Mouse (Mus musculus) layer of hippocampus, postnatal 14 days (tissue): ENCODE results near the gene Ttll7. TPM values are rescaled to one million over a fixed set of nuclear protein-coding genes. Genes with fewer than 3 reads are reported as not detected.

ENCODE experiments used
- DNase-seq, 2 experiments: peaks; one replicate each; pipeline ENCODE4 v3.0.0; 2021 to 2022; ENCODE audit warnings: low spot score in 2 of 2, mixed read lengths in 1 of 2
- long read RNA-seq, 2 experiments: library from polyadenylated mRNA; stranded (forward); transcript quantifications; one replicate each; pipeline ENCODE4 v2.0.0; 2021
- total RNA-seq, 2 experiments: library from RNA; stranded (reverse); gene quantifications; 2 replicates each; pipeline ENCODE4 v1.2.3; 2021

Ttll7 gene
- 100 to 1,000 TPM; 118 to 131 TPM for total RNA-seq
- long read RNA-seq, experiment 1, full-length matches to known transcripts: 1 of 22 reads
- long read RNA-seq, experiment 1, partial matches to known transcripts: 3 of 22 reads
- long read RNA-seq, experiment 1, other reads (novel, unspliced or antisense): 18 of 22 reads
- long read RNA-seq, experiment 2, partial matches to known transcripts: 5 of 32 reads
- long read RNA-seq, experiment 2, other reads (novel, unspliced or antisense): 27 of 32 reads

DNA sequence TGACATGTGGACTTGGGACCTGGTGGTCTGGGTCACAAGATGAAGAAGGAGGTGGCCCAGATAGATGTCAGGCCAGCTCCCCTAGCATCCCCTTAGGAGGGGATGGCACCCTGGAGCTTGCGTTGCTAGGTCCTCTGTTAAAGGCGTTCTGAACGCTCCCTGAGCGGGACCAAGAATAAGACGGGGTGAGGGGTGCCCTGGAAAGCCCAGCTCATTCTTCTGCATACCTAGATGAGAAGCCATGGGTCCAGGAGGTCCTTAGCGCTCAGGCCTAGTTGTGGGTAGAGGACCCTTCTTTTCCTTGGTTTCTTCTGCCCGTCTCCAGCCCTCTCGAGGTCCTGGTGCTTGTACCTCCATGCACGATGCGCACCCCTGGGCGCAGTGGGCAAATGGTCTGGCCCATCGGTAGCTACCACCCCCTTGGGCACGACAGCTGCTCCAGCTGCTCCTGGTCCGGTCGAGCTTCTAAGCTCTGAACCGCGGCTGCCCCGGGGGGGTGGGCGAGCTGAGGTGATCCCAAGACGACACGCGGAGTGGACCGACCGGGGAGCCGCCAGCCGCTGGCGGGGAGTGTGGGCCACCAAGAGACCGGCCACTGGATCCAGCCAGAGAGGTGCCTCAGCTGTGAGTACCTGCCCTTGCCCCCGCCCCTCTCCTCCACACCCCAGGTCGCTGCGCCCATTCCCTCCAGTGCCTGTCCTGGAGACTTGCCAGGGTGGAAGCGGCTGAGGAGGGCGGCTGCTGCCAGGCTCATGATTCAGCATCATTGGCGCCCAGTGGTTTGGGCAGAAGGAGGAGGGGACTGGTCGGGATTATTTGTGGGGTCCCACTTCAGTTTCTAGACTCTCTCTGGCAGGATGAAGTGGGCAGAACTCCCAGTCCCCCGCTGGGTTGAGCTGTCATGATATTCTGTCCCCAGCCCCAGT lies at the start of gene Ttll7:
Gene Ttll7 (plus strand): TSS at position 402 of the 926 bp plus-strand sequence.
- DNase-seq: peak; percentile 83 to 84

DNA sequence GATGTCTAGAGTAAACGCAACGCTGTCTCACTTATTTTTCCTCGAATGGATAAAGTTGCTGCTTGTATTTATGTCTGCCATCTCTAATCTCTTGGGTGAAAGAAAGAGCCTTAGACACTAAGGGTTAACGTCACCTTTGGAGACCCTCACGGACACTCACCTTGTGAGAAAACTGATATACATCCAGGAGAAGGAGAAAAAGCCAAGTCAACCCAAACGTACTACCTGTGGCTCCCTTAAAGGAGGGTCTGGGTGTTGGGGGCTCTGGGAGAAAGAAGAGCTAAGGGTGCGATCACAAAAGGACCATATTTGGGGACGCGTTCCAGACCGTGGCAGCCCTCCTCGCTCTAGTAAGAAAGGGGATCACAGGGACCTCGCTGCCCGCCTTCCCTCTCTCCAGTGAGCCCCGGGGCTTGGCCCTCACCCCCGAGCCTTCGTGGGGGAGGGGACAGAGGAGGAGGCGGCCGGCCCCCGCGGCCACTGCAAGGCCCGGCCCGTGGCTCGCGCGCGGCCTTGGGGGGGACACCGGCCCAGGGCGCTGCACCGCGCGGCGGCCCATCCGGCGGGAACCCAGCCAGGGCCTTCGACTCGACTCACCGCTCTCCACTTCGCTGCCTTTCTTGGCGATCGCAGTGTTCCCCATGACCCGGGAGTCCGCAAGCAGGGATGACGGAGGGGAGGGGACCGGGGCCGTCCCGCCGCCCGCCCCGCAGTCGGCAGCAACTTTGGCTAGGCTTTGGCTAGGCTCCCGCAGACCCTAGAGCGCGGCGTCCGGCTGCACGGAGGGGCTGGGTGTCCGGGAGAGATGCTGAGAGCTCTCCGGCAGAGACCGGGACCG lies 39.9 kb upstream of the Ttll7 start:
- peak in 1 of 2 experiments; percentile 12 for DNase-seq

DNA sequence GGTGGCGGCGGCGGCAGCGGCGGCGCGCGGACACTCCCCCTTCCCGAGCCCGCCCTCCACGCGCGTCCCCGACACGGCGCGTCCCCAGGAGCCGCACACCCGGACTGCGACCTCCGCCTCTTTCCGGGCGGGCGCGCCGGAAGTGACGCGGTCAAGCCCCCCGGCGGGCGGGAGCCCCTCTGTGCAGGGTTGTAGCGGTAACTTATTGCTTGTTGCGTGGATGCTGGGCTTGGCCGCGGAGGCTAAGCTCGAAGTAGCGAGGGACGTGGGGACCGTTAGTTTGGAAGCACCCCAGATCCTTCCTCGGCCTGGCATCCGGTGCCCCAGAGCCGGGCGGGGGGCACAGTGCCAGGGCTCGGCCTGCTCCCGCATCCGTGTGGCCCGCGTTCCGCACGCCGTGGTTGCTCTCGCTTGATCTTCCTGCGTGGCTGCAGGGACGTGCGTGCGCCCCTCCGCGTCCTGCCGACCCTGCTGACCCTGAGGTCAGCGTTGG lies 39.2 kb upstream of the Ttll7 start, which contains the start of gene Prkacb:
Gene Prkacb (minus strand): TSS at position 90 of the 493 bp plus-strand sequence.
- DNase-seq: peak; percentile 93 to 94

DNA sequence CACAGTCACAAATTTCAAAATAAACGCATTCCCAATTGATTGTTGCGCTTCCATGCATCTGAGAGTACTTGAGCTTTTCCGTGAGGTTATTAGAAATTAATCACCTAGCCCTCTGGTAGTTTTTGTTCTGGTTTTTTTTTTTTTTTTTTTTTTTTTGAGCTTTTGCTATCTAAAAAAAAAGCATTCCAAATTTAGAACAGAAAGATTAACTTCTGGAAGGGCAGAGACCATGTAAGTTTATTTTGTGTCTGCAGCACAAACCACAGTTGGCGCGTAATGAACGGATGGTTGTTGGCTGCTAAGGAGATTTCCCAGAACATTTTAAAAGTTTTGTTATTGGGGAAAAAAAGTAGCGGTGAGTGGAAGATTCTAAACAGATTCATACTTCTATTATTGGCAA lies 38.5 kb upstream of the Ttll7 start:
- DNase-seq: no peak

DNA sequence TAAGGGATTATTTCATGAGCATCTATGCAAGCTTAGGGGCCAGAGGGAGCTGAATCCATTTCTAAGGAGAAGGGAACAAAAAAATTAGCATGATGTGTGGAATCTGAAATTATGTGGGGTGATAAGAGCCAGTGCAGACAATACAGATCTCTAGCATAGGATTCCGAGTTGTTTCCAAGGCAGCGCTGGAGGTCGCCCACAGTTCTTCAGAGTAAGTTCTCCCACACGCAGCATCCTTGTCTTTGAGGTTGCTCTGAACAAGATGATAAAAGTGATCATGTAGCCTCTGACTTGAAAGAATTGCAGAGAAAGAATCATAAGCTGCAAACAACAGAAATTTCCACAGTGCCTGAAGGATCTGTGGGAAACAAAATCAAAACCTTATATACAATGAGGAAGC lies 31.4 kb upstream of the Ttll7 start:
- DNase-seq: no peak

DNA sequence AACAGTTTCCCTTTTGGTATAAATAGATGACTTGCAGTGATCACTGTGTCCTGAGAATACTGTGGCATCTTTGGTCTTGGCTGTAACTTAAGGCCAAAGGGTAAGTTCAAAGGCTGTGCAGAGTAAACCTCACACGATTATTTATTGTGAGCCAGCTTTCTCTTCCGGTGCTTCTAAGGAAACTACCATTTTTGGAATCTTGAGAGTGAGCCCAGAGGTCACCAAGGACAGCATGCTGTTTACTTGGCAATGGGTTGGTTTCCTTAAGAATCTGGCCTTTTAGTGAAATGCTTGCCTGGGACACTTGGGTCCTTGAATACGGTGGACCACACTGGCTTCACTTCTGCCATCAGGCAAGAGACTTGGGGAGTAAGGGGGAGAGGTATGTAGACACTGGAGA lies 9.4 kb upstream of the Ttll7 start:
- DNase-seq: no peak

DNA sequence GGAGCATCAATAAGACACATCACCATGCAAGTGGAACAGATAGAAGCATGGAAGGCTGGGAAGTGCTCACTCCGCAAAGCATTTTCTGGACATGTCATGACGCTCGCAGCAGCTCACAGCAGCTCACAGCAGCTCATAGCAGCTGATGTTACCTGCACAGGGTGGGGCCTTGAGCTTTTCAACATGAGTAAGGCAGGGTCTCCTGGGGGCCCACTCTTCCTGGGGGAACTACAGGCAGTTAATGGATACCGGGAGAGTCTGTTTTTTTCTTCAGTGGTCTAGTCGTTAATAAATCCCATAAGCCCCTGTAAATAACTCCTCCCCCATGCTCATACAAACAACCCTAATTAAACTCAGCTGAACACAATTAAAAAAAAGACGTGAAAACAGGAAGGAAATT lies 8.7 kb upstream of the Ttll7 start:
- no peak for DNase-seq

DNA sequence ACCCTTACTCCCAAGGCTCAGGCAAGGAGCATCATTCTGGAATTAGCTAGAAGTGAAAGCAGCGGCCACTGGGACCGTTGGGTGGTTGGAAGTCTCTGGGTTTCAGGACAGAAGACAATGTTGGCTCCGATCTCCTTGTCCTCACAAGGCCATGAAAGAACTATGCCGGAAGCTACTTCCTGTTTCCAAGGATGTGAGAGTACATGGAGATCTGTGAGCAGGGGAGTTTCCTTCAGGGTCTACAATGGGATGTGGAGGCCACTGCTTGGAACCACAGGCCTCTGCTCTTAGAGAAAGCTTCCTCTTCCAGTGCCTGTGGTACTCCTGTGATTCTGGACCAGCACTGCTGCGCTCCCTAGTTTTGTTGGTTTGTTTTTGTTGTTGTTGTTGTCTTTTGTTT lies 5.9 kb upstream of the Ttll7 start:
- no peak for DNase-seq

DNA sequence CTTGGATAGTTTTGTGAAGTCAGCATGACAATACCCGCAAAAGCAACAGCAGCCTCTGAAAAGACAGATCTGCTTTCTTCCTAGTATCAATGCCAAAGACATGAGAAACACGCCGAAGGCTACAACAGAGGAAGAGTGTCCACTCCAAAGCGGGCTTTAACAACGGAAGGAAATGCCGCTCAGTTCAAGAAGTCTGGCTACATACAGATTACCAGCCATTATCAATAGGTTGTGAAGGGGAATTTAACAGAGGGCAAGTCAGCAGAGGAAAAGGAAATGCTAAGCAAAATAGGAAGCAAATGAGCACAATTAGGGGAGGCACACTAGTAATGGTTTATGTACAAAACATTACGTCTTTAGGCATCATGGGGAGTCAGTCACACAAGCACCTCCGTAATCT lies 4.1 kb upstream of the Ttll7 start:
- DNase-seq: no peak

DNA sequence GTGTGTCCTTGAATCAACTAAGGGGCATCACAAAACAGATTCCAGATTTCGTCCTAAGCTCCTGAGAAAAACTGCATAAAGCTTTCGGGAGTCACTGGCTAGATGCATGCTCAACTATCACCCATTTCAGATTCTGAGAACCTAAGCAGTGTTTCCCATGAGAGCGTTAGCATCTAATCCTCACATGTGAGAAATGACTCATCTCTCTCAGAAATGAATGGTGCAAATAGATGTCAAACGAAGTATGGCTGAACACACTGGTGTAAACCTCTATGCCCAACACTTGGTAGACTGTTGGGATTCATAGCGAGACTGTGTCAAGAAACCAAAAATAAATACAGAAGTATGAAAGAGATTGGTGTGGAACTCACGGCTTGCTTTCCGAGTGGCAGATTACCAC lies 2.8 kb upstream of the Ttll7 start:
- DNase-seq: no peak

DNA sequence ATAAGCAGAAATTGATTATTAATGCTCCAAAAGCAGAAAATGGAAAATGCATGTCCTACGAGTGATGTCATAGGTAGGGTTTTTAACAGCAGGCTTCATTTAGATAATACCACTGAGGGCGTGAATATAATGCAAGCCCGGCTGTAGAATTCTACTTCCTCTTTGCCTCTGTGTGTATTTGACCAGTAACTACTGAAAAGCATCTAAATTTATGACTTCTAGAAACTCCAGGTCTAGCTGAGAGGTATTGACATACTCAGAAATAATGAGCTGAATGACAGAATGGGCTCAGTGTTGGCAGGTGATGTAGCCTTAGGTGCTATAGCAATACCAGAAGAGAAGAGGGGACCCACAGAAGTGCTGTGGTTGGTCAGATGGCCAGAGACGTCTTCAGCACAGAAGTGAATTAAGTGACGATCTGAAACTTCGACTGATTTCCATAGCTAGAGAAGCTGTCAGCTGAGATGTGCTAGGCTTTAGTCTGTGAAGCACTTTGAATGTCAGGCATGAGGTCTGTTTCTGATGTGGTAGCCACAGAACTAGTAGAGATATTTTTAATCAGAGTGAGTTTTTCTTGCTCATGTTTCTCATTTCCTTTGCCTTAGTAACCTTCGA lies 2.4 kb downstream of the Ttll7 start:
- DNase-seq: no peak

DNA sequence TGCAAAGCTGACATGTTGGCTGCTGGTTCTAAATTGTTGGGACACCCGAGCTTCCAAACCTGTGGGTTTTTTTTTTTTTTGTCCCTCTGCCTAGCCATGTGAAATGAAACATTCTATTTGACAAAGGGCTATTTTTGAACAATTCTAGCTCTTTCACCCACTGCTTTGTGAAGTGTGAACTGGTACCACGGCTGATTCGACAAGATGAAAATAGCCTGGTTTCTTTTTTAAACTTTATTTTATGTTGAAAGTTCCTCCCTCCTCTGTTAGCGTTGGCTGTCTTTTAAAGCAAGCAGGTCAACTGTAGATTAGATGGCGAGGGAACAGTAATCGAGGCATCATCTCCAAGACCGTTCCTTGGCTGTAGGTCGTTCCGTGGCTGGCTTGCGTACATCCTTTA lies 5.2 kb downstream of the Ttll7 start:
- DNase-seq: no peak

DNA sequence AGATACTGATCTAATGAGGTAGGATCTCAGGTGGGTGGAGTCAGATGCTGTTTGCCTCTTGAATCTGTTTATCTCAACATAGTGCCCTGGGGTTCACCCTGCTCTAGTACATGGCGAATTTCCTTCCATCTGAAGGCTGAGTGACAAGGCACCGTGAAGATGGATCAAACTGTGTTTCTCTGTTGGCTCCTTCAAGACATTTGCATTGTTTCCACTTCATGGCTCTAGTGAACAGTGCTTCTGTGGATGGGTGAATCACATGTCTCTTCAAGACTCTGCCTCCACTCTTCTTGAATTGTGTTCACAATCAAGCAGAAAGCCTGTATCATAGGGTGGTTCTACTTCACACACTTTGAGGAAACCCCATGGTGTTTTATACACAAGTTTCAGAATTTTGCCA lies 8.1 kb downstream of the Ttll7 start:
- no peak for DNase-seq

DNA sequence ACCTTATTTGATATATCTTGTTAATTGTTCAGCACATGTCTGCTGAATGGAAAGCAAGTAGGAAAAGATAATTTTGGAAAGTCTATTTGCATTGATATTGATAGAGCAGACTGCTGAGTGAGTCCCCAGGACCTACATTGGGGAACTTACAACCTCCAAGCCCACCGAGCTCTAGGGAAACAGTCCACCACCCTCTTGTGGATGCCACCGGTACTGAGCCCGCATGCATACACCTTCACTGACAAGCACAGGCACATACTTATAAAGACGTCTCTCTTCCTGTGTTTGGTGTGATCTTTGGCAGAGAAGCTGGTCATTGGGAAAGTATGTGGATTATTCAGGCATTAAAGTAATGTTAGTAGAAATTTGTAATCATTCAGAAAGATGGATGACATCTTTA lies 14.4 kb downstream of the Ttll7 start:
- no peak for DNase-seq

DNA sequence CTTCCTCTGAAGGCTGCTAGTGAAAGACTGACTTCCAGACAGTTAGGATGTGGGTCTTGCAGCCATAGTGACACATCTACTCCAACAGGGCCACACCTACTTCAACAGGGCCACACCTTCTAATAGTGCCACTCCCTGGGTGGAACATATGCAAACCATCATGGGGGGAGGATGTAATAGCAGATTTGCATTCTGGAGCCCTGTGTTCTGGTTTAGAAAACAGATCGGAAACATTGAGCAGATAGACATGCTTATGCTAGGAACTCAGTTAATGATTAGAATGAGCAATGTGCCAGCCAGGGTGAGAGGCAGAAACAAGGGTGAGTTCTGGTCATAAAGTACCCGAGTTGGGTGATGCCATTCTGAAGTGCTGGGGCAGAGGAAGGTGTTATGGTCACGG lies 19.8 kb downstream of the Ttll7 start:
- no peak for DNase-seq

DNA sequence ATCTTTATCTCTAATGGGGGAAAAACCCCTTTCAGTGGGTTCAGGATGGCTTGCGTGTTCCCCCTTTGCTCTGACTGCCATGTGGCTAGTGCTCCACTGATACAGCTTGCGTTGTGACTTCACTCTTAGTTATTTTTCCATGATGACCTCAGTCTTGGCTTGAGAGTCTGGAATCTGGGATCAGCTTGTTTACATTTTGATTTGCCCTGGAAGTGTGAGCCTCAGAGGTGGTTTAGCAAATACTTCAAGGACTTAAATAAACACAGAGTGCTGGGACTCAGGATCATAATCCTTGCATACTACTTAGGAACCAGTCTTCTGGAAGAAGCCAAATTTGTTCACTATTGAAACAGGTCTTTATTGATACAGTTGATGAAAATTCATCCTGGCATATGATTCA lies 23.8 kb downstream of the Ttll7 start:
- DNase-seq: no peak

DNA sequence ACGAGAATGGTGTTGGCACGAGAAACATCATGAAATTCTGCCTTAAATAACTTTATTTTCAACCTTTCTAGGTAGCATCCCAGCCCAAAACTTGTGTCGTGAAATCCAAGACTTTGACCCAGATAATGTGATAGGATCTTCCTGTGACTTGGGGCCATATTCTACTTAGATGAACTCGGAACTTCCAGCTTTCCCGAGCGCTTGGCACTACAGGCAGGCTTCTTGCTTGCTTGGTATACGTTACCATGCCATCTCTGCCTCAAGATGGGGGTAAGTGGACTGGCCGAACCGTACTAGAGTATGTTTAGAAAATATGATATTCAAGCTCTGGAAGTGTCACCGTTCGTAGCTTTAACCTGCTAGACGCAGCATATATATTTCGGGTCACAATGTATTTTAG lies 41.8 kb downstream of the Ttll7 start:
- DNase-seq: no peak

DNA sequence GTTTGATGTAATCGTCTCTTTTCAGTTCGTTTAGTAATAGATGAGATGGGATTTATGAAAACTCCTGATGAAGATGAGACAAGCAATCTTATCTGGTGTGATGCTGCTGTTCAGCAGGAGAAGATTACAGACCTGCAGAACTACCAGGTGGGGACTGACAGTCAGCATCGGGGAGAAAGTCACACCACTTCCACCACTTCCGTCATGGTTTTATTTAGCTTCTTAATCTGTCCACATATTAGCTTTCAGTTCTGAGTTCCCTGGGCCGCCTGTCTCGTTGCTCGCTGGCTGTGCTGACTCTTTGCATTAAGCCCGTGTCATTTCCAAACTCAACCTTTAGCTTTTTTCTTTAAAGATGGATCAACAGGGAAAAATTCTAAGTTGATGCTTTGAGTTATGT lies 44.4 kb downstream of the Ttll7 start:
- DNase-seq: no peak

DNA sequence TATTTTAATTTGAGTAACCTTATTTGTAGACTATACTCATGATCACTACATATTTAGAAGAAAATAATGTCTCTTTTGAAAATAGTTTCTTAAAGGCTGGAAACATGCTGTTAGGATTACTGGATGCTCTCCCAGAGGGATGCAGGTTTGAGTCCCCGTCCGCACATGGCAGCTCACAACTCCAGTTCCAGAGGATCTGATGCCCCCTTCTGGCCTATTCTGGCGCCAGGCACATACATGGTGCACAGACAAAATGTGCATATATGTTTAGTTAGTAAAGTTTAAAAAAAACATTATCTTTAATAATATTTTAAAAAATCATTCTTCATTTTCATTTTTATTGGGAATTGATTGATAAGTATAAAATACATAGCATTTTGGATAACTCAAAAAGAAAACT lies 47.9 kb downstream of the Ttll7 start:
- no peak for DNase-seq

DNA sequence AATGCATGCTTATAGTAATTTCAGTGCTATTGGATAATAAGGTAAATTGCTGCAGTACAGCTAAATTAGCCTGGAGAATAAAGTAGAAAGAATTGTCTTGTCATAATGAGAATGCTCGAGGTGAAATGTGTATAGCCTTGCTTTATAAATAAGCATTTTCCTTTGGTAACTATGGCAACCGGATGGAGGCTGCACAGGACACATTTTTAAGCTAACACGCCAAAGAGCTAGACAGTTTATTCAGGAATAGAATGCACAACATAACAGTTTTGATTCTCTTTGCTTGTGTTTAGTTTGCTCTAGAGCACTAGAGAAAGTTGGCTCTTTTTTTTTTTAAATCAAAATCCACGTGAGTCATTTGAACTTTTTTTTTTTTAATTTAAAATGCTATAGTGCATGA lies 49.6 kb downstream of the Ttll7 start:
- DNase-seq: no peak

DNA sequence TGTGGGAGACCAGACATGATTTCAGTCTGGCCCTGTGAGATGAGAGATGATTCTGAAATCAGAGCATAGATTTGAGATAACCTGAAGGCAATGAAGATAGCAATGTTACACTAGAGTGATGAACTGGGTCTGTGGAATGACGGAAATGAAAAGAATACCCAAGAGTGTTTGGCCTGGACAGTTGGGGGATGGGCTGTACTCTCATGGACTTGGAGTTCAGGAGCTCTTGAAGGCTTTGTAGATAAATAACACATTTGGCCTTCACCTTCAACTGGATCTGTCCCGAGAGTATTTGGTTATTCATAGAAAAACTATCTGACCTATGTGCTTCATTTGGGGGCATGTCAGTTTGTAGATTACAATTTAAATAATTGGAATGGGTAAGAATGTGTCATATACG lies 53.4 kb downstream of the Ttll7 start:
- DNase-seq: no peak
